Mouse (Mus musculus): Measurements from ENCODE around the gene Tmem26. TPM values are rescaled to one million over a fixed set of nuclear protein-coding genes. Genes with fewer than 3 reads are reported as not detected.

The Tmem26 gene
- polyA plus RNA-seq, 1 experiment, result not detected

DNA sequence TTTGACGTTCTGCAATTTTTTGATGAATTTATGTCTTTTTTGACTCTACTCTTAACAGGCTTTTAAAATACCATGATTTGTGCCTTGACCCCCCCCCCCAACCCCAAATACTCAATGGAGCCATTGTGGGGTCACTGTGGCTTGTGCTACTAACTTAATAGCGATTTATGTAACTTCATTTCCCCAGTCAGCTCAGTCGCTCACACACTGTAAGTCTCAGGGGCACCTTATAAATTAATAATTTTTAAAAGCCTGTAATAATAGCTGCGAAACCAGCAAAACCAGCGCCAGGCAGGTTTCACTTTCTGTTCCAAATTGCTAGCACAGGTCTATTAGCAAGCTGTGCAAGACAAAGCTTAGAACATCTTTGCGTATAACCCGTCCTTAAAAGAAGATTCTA, 76.9 kb downstream of the Tmem26 start:
- Histone ChIP-seq H3K4me3 (ENCODE audit: insufficient read depth, low read depth, low read length) (no peak overlapping the region), H3K27ac (replicated peaks; ENCODE audit: low read depth, low read length) (no peak overlapping the region), H3K4me1 (ENCODE audit: control insufficient read depth, insufficient read depth, insufficient read length, low read length) (peaks cover 4% of the 10 kb centered on the region)

DNA sequence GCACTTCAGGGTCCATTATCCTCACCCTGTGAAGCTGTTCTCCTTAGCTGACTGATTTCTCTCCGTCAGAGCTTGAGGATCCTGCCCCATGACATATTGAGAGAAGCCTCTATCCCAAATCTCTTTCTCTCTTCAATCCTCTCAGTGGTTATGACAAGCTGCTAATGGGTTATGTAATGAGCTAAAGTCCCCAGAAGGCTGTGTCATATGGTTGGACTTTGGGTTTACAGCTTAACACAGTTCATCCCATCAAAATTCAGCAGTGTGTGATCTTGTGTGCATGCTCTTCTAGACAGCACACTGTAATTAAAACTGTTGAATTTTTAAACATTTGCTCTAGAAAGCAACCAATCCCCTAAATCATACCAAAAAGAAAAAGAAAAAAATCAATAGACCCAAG, 82.9 kb downstream of the Tmem26 start:
- Histone ChIP-seq H3K27ac (replicated peaks; ENCODE audit: low read depth, low read length) (no peak overlapping the region), H3K4me1 (ENCODE audit: control insufficient read depth, insufficient read depth, insufficient read length, low read length) (no peaks in the 10 kb centered on the region), H3K4me3 (ENCODE audit: insufficient read depth, low read depth, low read length) (no peak overlapping the region)

DNA sequence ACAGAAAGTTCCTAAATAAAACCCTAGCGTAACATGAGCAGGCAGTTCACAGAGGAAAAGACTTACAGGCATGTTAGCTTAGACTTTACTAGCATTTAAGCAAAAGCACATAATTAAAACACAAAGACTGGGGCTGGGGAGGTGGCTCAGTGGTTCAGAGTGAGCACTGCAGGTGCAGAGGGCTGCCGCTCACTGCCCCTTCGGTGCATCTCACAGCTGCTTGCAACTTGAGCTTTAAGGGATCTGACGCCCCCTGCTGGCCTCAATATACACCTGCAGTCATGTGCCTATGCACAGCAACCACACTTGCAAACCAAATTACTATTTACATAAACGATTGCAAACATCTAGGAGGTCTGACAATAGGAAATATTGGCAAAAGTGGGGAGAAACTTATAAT, 87.5 kb downstream of the Tmem26 start:
- no peak overlapping the region for H3K27ac ChIP-seq (replicated peaks; ENCODE audit: low read depth, low read length)
- H3K4me1 ChIP-seq (ENCODE audit: control insufficient read depth, insufficient read depth, insufficient read length, low read length), result no peaks in the 10 kb centered on the region
- no peak overlapping the region for H3K4me3 ChIP-seq (ENCODE audit: insufficient read depth, low read depth, low read length)

DNA sequence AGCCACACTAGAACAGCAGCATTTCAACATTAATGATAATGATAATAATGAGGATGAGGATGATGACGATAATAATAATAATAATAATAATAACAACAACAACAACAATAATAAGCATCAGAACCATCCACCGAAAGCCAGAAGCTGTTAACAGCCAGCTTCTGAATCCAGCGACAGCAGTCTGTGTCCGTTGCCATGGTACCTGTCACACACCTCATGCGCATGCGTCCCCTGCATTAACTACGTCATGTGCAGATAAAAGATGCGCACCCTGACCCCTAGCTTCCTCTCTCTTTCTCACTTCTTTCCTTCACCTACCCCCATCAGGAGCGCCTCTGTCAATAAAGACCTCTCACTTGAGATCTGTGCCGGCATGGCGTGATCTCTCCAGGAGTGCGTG, 89.3 kb downstream of the Tmem26 start:
- Histone ChIP-seq H3K4me3 (ENCODE audit: insufficient read depth, low read depth, low read length) (no peak overlapping the region), H3K4me1 (ENCODE audit: control insufficient read depth, insufficient read depth, insufficient read length, low read length) (no peaks in the 10 kb centered on the region), H3K27ac (replicated peaks; ENCODE audit: low read depth, low read length) (no peak overlapping the region)

DNA sequence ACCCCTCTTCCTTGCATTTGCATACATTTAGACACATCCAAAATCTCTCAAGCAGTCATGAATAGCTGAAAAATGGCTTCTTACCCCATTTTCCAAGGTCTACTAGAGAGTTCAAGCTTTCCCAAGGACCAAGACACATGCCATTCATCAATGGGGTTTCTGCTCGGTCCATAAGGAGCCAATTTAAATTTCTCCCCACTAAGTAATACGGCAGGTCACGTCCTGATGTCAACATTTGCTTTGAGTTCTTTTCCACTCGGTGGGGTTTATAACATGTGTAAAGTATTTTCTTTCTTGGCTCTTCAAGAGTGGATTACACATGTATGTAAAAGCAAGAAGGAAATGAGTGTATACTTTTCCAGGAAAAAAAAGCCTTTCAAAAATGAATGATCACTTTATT, 93.8 kb downstream of the Tmem26 start:
- H3K27ac ChIP-seq (replicated peaks; ENCODE audit: low read depth, low read length), result no peak overlapping the region
- no peak overlapping the region for H3K4me3 ChIP-seq (ENCODE audit: insufficient read depth, low read depth, low read length)
- H3K4me1 ChIP-seq (ENCODE audit: control insufficient read depth, insufficient read depth, insufficient read length, low read length), result no peaks in the 10 kb centered on the region

DNA sequence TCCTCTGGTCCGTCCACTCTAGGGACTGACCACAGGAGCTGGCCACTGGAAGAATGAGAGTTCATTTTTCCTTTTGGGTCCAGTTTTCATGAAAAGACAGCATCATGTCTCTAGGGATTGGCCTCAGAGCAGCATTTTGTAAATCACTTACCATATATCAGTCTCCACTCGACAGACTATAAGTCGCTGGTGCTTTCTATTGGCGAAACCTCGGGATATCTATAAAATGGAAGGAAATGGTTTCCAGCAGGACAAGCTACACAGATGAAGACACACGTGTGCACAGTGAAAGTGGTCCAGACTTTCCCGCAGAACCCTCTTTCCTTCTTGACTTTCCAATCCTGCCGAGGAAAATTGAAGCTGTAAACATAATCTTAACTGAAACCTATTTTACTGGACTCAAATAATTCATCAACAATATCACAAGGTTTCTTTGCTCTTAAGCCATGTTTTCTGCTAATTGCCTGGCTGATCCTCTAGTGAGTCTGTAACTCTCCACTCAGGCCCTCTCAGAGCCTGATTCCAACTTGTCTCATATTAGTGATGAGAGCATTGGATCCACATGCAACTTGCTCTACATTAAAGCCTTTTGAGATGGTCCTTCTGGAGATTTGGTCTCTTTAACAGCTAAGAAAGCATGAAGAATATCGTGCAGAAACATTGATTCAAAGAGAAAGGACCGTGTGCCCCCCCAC, 94.8 kb downstream of the Tmem26 start:
- H3K27ac ChIP-seq (replicated peaks; ENCODE audit: low read depth, low read length), result no peak overlapping the region
- no peak overlapping the region for H3K4me3 ChIP-seq (ENCODE audit: insufficient read depth, low read depth, low read length)
- no peaks in the 10 kb centered on the region for H3K4me1 ChIP-seq (ENCODE audit: control insufficient read depth, insufficient read depth, insufficient read length, low read length)

DNA sequence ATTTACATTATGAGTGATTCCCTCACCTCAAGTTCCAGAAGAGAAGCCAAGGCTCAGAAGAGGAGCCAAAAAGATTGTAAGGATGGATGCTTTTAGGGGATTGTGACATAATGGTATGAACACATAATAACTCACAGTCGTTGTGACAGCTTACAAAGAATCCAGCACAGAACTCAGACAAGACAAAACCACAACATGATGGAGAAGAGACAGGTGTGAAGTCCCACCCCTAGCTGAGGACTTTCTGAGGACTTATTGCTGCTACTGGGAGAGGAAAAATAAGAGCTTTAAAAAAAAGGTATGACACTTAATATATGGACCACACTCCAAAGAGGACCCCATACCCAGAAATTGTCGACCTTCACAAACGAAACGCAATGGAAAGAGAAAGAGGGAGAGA, 101.1 kb downstream of the Tmem26 start:
- no peak overlapping the region for H3K4me3 ChIP-seq (ENCODE audit: insufficient read depth, low read depth, low read length)
- no peak overlapping the region for H3K27ac ChIP-seq (replicated peaks; ENCODE audit: low read depth, low read length)
- H3K4me1 ChIP-seq (ENCODE audit: control insufficient read depth, insufficient read depth, insufficient read length, low read length), result no peaks in the 10 kb centered on the region

Other genes with a start within 250 kb of the Tmem26 start
- 6.8 and 7.4 TPM in 2 replicates for gene Cabcoco1, start 181.8 kb upstream of the Tmem26 start, polyA plus RNA-seq (2012; ENCODE audit: insufficient read depth, insufficient read length, missing spikeins)

Data from brown adipose tissue, adult 24 weeks (tissue).